Mouse (Mus musculus): ENCODE data around the gene St7.

GRCm38 (mm10) chr6:17912825-17913224, 220.1 kb downstream of the St7 start:
- no peak for TF ChIP-seq CTCF (IDR thresholded peaks at IDR 0.05; ENCODE audit: borderline replicate concordance, insufficient read depth, low read depth, low read length)
- TF ChIP-seq POLR2A (IDR thresholded peaks at IDR 0.05; ENCODE audit: borderline replicate concordance, insufficient read depth, low read length) = no peak
